In the genomic region with DNA sequence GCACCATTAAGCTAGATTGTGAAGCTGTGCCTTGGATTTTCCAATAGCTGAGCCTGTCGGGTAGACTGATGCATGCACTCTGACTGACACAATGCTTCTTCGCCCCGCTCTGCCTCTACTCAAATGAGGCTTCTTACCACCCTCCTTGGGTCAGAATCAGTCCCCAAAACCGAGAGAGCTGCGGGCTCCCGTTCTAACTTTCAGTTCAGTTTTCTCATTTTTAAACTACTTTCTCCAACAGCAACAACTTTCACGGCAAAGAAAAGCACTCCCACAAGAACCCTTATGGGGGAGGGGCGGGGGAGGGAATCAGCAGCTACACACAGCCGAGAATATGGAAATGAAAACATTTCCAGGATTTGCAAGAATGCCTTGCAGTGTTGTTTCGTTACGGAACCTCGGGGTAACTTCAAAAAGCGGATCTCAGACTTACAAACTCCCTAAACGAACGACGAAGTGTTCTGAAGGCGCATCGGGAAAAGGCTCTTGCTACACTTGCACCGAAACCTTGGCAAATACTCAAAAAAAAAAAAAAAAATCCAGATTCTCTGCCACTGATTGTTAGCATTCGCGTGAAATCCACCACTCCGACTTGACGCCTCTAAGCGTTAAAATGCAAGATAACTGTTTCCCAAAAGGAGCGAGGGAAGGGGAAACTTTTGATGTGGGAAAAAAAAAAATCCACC, we compare ENCODE assay signal across 8 mouse cellular contexts. TPM values are rescaled to one million over a fixed set of nuclear protein-coding genes. Genes with fewer than 3 reads are reported as not detected.
DNase-seq lines count a peak whose midpoint lies in the region; ATAC-seq and TF ChIP-seq lines count a peak whose summit lies in the region.

No protein-coding gene starts in this region.

- peak overlapping the region; percentile 80 for H3K4me2 ChIP-seq in limb, embryonic 12.5 days
- peak overlapping the region; percentile 84 for H3K4me2 ChIP-seq in midbrain, embryonic 13.5 days (replicated peaks)

- H3K27ac ChIP-seq in MEL (ENCODE audit: control insufficient read depth, low read depth, low read length), result peak overlapping the region; percentile 75
- H3K27ac ChIP-seq in embryonic facial prominence, embryonic 10.5 days (replicated peaks), result peak overlapping the region; percentile 100
- H3K27ac ChIP-seq in limb, embryonic 12.5 days, result peak overlapping the region; percentile 100
- peak overlapping the region; percentile 99 for H3K27ac ChIP-seq in midbrain, embryonic 13.5 days

- peak overlapping the region; percentile 83 to 97 for H3K4me3 ChIP-seq in MEL (ENCODE audit: control insufficient read depth in 1 of 2, insufficient read depth in 1 of 2, low read depth in 2 of 2, low read length in 2 of 2)
- H3K4me3 ChIP-seq in embryonic facial prominence, embryonic 10.5 days, result peak overlapping the region; percentile 99
- H3K4me3 ChIP-seq in limb, embryonic 12.5 days (replicated peaks), result peak overlapping the region; percentile 95
- H3K4me3 ChIP-seq in midbrain, embryonic 13.5 days (replicated peaks), result peak overlapping the region; percentile 98

- intact Hi-C loops in heart, postnatal 14 days (cut with DNase I), result no loop called here

- under 1% methylated on average over 25 of the region's 25 CpGs for WGBS in embryonic facial prominence, embryonic 10.5 days
- WGBS in limb, embryonic 12.5 days, result under 1% methylated on average over 25 of the region's 25 CpGs
- under 1% methylated on average over 25 of the region's 25 CpGs for WGBS in midbrain, embryonic 13.5 days

- no peak for TF ChIP-seq POLR2A in MEL (IDR thresholded peaks at IDR 0.05; ENCODE audit: control insufficient read depth in 1 of 2, insufficient read depth in 1 of 2, low read depth in 1 of 2, low read length in 2 of 2, poor library complexity in 1 of 2)

- H3K4me1 ChIP-seq in MEL (ENCODE audit: control insufficient read depth in 1 of 2, insufficient read depth in 2 of 2, low read length in 2 of 2), result peaks cover 2 to 12% of the 10 kb centered on the region in 2 experiments
- H3K4me1 ChIP-seq in embryonic facial prominence, embryonic 10.5 days, result peaks cover 25% of the 10 kb centered on the region
- peaks cover 24% of the 10 kb centered on the region for H3K4me1 ChIP-seq in limb, embryonic 12.5 days (replicated peaks)
- peaks cover 29% of the 10 kb centered on the region for H3K4me1 ChIP-seq in midbrain, embryonic 13.5 days (replicated peaks)

- H3K27me3 ChIP-seq in MEL (ENCODE audit: control insufficient read depth in 1 of 2, insufficient read depth in 2 of 2, low read length in 2 of 2), result no peaks in the 10 kb centered on the region
- no peaks in the 10 kb centered on the region for H3K27me3 ChIP-seq in embryonic facial prominence, embryonic 10.5 days (replicated peaks; ENCODE audit: low read depth, poor library complexity, severe bottlenecking)
- no peaks in the 10 kb centered on the region for H3K27me3 ChIP-seq in limb, embryonic 12.5 days
- no peaks in the 10 kb centered on the region for H3K27me3 ChIP-seq in midbrain, embryonic 13.5 days

- peak; percentile 21; the same call in 1 of the 2 replicates for ATAC-seq in frontal cortex, adult (ENCODE audit: low TSS enrichment)
- no peak for ATAC-seq in limb, embryonic 12.5 days (ENCODE audit: insufficient number of reproducible peaks, insufficient read depth, low FRiP score, low TSS enrichment, low read depth)
- no peak for ATAC-seq in midbrain, embryonic 13.5 days

- no peak for DNase-seq in frontal cortex, postnatal 25 days (ENCODE audit: low spot score in 2 of 2)
- DNase-seq in MEL (ENCODE audit: low read depth, low spot score), result peak; percentile 58
- peak; percentile 60 for DNase-seq in embryonic facial prominence, embryonic 10.5 days (ENCODE audit: low spot score)
- peak; percentile 9 to 27 for DNase-seq in heart, postnatal 14 days
- peak; percentile 35 for DNase-seq in thymus, postnatal 25 days

- H3K36me3 ChIP-seq in MEL (ENCODE audit: control insufficient read depth in 1 of 2, insufficient read depth in 2 of 2, low read length in 2 of 2), result peaks cover 24 to 28% of the 10 kb centered on the region in 2 experiments
- H3K36me3 ChIP-seq in embryonic facial prominence, embryonic 10.5 days (replicated peaks), result peaks cover 41% of the 10 kb centered on the region
- H3K36me3 ChIP-seq in limb, embryonic 12.5 days, result peaks cover 19% of the 10 kb centered on the region
- peaks cover 3% of the 10 kb centered on the region; the same call in 1 of the 2 replicates for H3K36me3 ChIP-seq in midbrain, embryonic 13.5 days

- TF ChIP-seq RAD21 in MEL (IDR thresholded peaks at IDR 0.05; ENCODE audit: low read depth, low read length), result no peak

- no peaks in the 10 kb centered on the region for H3K9me3 ChIP-seq in MEL (replicated peaks; ENCODE audit: insufficient read depth, low read length)
- H3K9me3 ChIP-seq in embryonic facial prominence, embryonic 10.5 days, result no peaks in the 10 kb centered on the region
- no peaks in the 10 kb centered on the region for H3K9me3 ChIP-seq in limb, embryonic 12.5 days
- no peaks in the 10 kb centered on the region for H3K9me3 ChIP-seq in midbrain, embryonic 13.5 days

- TF ChIP-seq CTCF in MEL (IDR thresholded peaks at IDR 0.05 in 2 of 3, conservative IDR thresholded peaks at IDR 0.05 in 1 of 3; ENCODE audit: control insufficient read depth in 1 of 3, insufficient read depth in 1 of 3, low read depth in 2 of 3, low read length in 3 of 3, poor library complexity in 1 of 3, severe bottlenecking in 1 of 3), result no peak

- TF ChIP-seq EP300 in MEL (IDR thresholded peaks at IDR 0.05; ENCODE audit: low read depth in 1 of 2, low read length in 2 of 2), result no peak; a peak in 1 of 4 replicates

- H3K9ac ChIP-seq in MEL (ENCODE audit: control insufficient read depth, low read depth, low read length, poor library complexity, severe bottlenecking), result peak overlapping the region; percentile 98
- H3K9ac ChIP-seq in limb, embryonic 12.5 days (replicated peaks), result peak overlapping the region; percentile 98
- H3K9ac ChIP-seq in midbrain, embryonic 13.5 days (replicated peaks), result peak overlapping the region; percentile 98

- peaks cover 40% of the 10 kb centered on the region for H3K79me2 ChIP-seq in MEL (ENCODE audit: control insufficient read depth, insufficient read depth, low read length, poor library complexity)

TF ChIP-seq in MEL, 35 proteins besides CTCF, POLR2A, EP300 and RAD21 (continues in another document):
- TF ChIP-seq TBP (IDR thresholded peaks at IDR 0.05; ENCODE audit: low read depth, low read length), result 0 out of 2 replicates have a peak, but pooled peaks have one; percentile 23
- no peak for TF ChIP-seq GABPA (IDR thresholded peaks at IDR 0.05; ENCODE audit: low read depth, low read length)
- TF ChIP-seq ZC3H11A (IDR thresholded peaks at IDR 0.05; ENCODE audit: low read depth, low read length), result no peak
- no peak for TF ChIP-seq USF2 (IDR thresholded peaks at IDR 0.05; ENCODE audit: borderline replicate concordance in 1 of 2, insufficient read depth in 1 of 2, low read depth in 1 of 2, low read length in 2 of 2)
- 0 out of 2 replicates have a peak, but pooled peaks have one; percentile 25 for TF ChIP-seq ETS1 (IDR thresholded peaks at IDR 0.05; ENCODE audit: low read depth, low read length)
- 0 out of 2 replicates have a peak, but pooled peaks have one; percentile 14 for TF ChIP-seq SIN3A (IDR thresholded peaks at IDR 0.05; ENCODE audit: low read length)
- TF ChIP-seq TCF12 (IDR thresholded peaks at IDR 0.05; ENCODE audit: low read depth, low read length), result no peak
- no peak for TF ChIP-seq KAT2A (conservative IDR thresholded peaks at IDR 0.05; ENCODE audit: low read depth, low read length)
- TF ChIP-seq NELFE (IDR thresholded peaks at IDR 0.05; ENCODE audit: low read depth, low read length), result no peak
- peak; percentile 61; the same call in 1 of the 2 replicates for TF ChIP-seq RCOR1 (IDR thresholded peaks at IDR 0.05; ENCODE audit: low read depth, low read length)
- no peak for TF ChIP-seq USF1 (IDR thresholded peaks at IDR 0.05; ENCODE audit: low read depth, low read length)
- TF ChIP-seq MXI1 (IDR thresholded peaks at IDR 0.05; ENCODE audit: low read depth, low read length), result no peak; the same call in 1 of the 2 replicates
- TF ChIP-seq CHD1 (IDR thresholded peaks at IDR 0.05; ENCODE audit: low read depth, low read length), result 0 out of 2 replicates have a peak, but pooled peaks have one; percentile 33
- TF ChIP-seq MYB (IDR thresholded peaks at IDR 0.05; ENCODE audit: low read depth, low read length), result no peak
- TF ChIP-seq ELF1 (IDR thresholded peaks at IDR 0.05; ENCODE audit: low read depth, low read length), result no peak
- no peak for TF ChIP-seq MEF2A (IDR thresholded peaks at IDR 0.05; ENCODE audit: extremely low read depth, insufficient replicate concordance, low read depth, low read length, poor library complexity, severe bottlenecking)
- no peak for TF ChIP-seq JUND (IDR thresholded peaks at IDR 0.05; ENCODE audit: low read depth, low read length)
- TF ChIP-seq MAX (IDR thresholded peaks at IDR 0.05; ENCODE audit: low read length), result no peak
- TF ChIP-seq MYC (IDR thresholded peaks at IDR 0.05; ENCODE audit: low read depth, low read length), result no peak
- TF ChIP-seq UBTF (IDR thresholded peaks at IDR 0.05; ENCODE audit: borderline replicate concordance, insufficient read depth, low read depth, low read length), result no peak
- no peak for TF ChIP-seq E2F4 (IDR thresholded peaks at IDR 0.05; ENCODE audit: borderline replicate concordance, low read depth, low read length)
- TF ChIP-seq MAZ (IDR thresholded peaks at IDR 0.05; ENCODE audit: low read depth, low read length), result no peak

RNA-seq across cellular contexts. Expression of a gene that starts 1.0 kb away (rescaled TPM):
- 97.9 and 99.7 TPM in 2 replicates for total RNA-seq in MEL (2012; rRNA removed)
- polyA plus RNA-seq in MEL (2012; ENCODE audit: insufficient read depth in 1 of 2, insufficient read length in 2 of 2, low read depth in 1 of 2, low replicate concordance in 2 of 2, missing spikeins in 1 of 2), result 1,000 to 10,000 TPM in 1 of 2 experiments, 100 to 1,000 TPM in 1; 207 to 5,191 TPM
- 340 and 346 TPM in 2 replicates for polyA plus RNA-seq in embryonic facial prominence, embryonic 10.5 days (2016; fragmentation: Nextera tagmentation; extraction: Ambion mirVana)
- 10 to 100 TPM; 38.3 to 41.2 TPM for total RNA-seq in heart, postnatal 14 days (2021)
- 358 and 389 TPM in 2 replicates for polyA plus RNA-seq in limb, embryonic 12.5 days (2016; fragmentation: Nextera tagmentation; extraction: Ambion mirVana)
- polyA plus RNA-seq in midbrain, embryonic 13.5 days (2015; fragmentation: Nextera tagmentation; extraction: Ambion mirVana), result 186 and 197 TPM in 2 replicates

RNA-seq across cellular contexts. Expression of a gene that starts 17.5 kb away (rescaled TPM):
- not detected in 2 replicates for total RNA-seq in MEL (2012; rRNA removed)
- not detected for polyA plus RNA-seq in MEL (2012; ENCODE audit: insufficient read depth in 1 of 2, insufficient read length in 2 of 2, low read depth in 1 of 2, low replicate concordance in 2 of 2, missing spikeins in 1 of 2)
- polyA plus RNA-seq in embryonic facial prominence, embryonic 10.5 days (2016; fragmentation: Nextera tagmentation; extraction: Ambion mirVana), result 0.79 and 0.90 TPM in 2 replicates
- 10 to 100 TPM; 16.5 to 19.8 TPM for total RNA-seq in heart, postnatal 14 days (2021)
- 1.0 TPM in 2 replicates for polyA plus RNA-seq in limb, embryonic 12.5 days (2016; fragmentation: Nextera tagmentation; extraction: Ambion mirVana)
- 0.48 and 0.59 TPM in 2 replicates for polyA plus RNA-seq in midbrain, embryonic 13.5 days (2015; fragmentation: Nextera tagmentation; extraction: Ambion mirVana)

Comparison
In these comparisons a context has a peak if more than half of its experiments do, and no peak if none do; other contexts are left out.
1. DNase-seq: peak in MEL (single experiment), embryonic facial prominence, embryonic 10.5 days (single experiment), heart, postnatal 14 days (2 of 2) and thymus, postnatal 25 days (single experiment); none in frontal cortex, postnatal 25 days (0 of 2).
2. Peak in every context shown above with its lines, with median percentiles within 50 percentile points of each other: H3K27ac ChIP-seq, H3K4me3 ChIP-seq and H3K9ac ChIP-seq.